Mouse (Mus musculus) spleen, adult 2 months (tissue): ENCODE data around the gene Cant1.

ENCODE experiments used
- CTCF ChIP-seq: fragments of 200-500 bp; IDR thresholded peaks from 2 replicates; pipeline ENCODE4 v1.5.1; 2011; ENCODE audit warnings: mild to moderate bottlenecking, inconsistent platforms; ENCODE audit not compliant: insufficient read depth, insufficient read length, insufficient replicate concordance; ENCODE audit errors: extremely low read depth
- POLR2A ChIP-seq: fragments of 200-500 bp; IDR thresholded peaks from 2 replicates; pipeline ENCODE4 v1.6.1; 2011; ENCODE audit warnings: low read depth, low read length, inconsistent platforms

GRCm38 (mm10) chr11:118418442-118418833 lies 448 bp downstream of the Cant1 start:
- TF ChIP-seq CTCF (no peak), POLR2A (no peak)
